Mouse (Mus musculus): ENCODE measurements around the gene Cacna1d. TPM values are rescaled to one million over a fixed set of nuclear protein-coding genes. Genes with fewer than 3 reads are reported as not detected.

The Cacna1d gene
- polyA plus RNA-seq, 1 experiment from 2014 or later: 1.2 TPM

DNA sequence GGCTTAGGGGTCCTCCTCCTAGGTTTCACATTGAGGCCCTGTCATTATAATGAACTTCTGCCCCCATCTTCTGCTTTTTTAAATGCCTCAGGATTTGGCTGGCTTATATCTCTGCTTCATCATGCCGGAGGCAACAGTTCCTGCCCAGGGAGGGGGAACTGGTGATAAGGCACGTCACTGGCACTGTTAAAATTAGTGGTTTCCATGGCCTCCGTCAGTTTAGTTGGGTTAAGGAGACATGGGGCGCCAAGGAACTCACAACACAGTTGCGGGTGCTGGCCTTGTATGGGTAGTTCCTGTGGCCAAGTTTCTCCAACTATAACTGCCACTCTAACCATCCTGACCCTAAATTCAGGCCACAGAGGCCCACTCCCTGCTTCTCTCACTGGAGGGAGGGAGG, 321.8 kb downstream of the Cacna1d start:
- 0 out of 2 replicates have a peak, but pooled peaks cover 6% of the 10 kb centered on the region for H3K4me1 ChIP-seq
- no peak overlapping the region for H3K4me3 ChIP-seq
- H3K36me3 ChIP-seq: no peaks in the 10 kb centered on the region
- no peaks in the 10 kb centered on the region for H3K27me3 ChIP-seq (ENCODE audit: low read depth, poor library complexity, severe bottlenecking)
- H3K9me3 ChIP-seq (replicated peaks): no peaks in the 10 kb centered on the region
- DNase-seq (ENCODE audit: low spot score): no peak
- 80% methylated on average over 5 of the region's 5 CpGs for WGBS
- no peak overlapping the region for H3K27ac ChIP-seq

DNA sequence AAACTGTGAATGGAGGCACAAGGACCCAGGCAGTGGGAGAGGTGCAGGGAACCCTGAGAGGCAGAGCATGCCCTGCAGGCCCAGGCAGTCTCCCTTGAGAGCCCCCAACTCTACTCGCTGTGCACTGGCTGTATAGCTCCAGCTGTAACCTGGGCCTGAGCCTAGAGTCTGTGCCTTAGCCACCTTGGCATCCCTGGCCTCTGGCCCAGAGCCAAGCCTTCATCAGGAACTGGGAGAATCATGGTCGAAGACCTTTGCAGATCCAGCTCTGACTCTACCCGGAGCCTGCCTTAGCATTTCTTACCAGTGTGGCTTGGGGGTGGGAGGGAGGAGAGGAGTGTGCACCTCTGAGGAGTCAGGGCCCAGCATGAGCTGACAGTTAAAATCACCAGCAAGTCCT, 322.4 kb downstream of the Cacna1d start:
- no peak for DNase-seq (ENCODE audit: low spot score)
- H3K4me3 ChIP-seq: no peak overlapping the region
- peak overlapping the region; percentile 12; the same call in 1 of the 2 replicates for H3K27ac ChIP-seq
- H3K9me3 ChIP-seq (replicated peaks): no peaks in the 10 kb centered on the region
- 0 out of 2 replicates have a peak, but pooled peaks cover 6% of the 10 kb centered on the region for H3K4me1 ChIP-seq
- 72% methylated on average over 3 of the region's 3 CpGs for WGBS
- H3K27me3 ChIP-seq (ENCODE audit: low read depth, poor library complexity, severe bottlenecking): no peaks in the 10 kb centered on the region
- H3K36me3 ChIP-seq: no peaks in the 10 kb centered on the region

DNA sequence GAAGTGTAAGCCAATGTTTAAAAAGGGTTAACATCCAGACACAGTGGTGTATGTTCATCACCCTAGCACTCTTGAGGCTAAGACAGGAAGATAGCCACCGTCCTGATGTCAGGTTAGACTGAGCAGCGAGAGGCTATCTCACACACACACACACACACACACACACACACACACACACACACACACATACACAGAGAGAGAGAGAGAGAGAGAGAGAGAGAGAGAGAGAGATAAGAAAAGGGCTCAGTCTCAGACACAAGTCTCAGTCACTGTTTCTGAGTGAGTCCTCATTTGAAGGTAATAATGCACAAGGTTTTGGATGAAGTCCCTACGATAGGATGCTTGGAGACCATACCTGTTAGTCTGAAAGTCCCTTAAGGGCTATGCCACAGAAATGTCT, 322.9 kb downstream of the Cacna1d start:
- WGBS: 89% methylated on average over 3 of the region's 3 CpGs
- Histone ChIP-seq H3K9me3 (replicated peaks) (no peaks in the 10 kb centered on the region), H3K27me3 (ENCODE audit: low read depth, poor library complexity, severe bottlenecking) (no peaks in the 10 kb centered on the region), H3K4me3 (no peak overlapping the region), H3K36me3 (no peaks in the 10 kb centered on the region), H3K27ac (no peak overlapping the region), H3K4me1 (0 out of 2 replicates have a peak, but pooled peaks cover 6% of the 10 kb centered on the region)
- no peak for DNase-seq (ENCODE audit: low spot score)

DNA sequence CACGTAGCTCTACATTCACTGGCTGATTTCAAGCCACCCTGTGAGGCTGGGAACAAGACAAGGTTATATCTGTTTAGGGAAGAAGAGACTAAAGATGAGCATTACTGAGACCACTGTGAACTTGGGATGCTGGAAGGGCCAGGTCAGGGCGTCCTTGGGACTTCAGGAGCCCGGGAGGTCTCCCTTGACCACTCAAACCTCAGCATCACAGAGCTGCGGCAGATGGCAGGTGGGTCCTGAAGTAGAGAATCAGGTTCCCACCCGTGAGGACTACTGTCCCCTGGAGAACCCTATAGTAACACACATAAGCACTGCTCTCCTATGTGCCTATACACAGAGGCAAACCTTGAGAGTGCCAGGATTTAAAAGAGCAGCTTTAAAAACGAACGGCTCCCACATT, 323.6 kb downstream of the Cacna1d start:
- WGBS: 94% methylated on average over 7 of the region's 7 CpGs
- Histone ChIP-seq H3K27ac (no peak overlapping the region), H3K4me3 (no peak overlapping the region), H3K4me1 (0 out of 2 replicates have a peak, but pooled peaks cover 6% of the 10 kb centered on the region), H3K27me3 (ENCODE audit: low read depth, poor library complexity, severe bottlenecking) (no peaks in the 10 kb centered on the region), H3K36me3 (no peaks in the 10 kb centered on the region), H3K9me3 (replicated peaks) (no peaks in the 10 kb centered on the region)
- no peak for DNase-seq (ENCODE audit: low spot score)

DNA sequence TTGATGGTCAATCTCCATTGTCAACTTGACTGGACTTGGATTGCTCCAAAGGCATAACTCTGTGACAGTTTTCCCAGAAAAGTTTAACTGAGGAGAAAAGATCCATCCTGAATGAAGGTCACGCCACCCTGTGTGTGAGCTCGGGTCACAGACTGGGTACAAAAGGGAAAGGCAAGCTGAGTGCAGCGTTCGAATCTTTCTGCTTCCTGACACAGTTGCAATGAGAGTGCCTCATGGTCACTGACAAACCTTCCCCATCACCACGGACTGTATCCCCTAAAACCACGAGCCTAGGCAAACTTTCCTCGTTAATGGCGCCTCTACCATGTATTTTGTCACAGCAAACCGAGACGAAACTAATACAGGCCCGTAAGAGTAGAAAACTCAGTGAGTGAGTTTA, 325.2 kb downstream of the Cacna1d start:
- Histone ChIP-seq H3K27me3 (ENCODE audit: low read depth, poor library complexity, severe bottlenecking) (no peaks in the 10 kb centered on the region), H3K36me3 (no peaks in the 10 kb centered on the region), H3K27ac (no peak overlapping the region), H3K9me3 (replicated peaks) (no peaks in the 10 kb centered on the region), H3K4me3 (no peak overlapping the region), H3K4me1 (0 out of 2 replicates have a peak, but pooled peaks cover 6% of the 10 kb centered on the region)
- WGBS: 96% methylated on average over 11 of the region's 11 CpGs
- peak; percentile 11 for DNase-seq (ENCODE audit: low spot score)

DNA sequence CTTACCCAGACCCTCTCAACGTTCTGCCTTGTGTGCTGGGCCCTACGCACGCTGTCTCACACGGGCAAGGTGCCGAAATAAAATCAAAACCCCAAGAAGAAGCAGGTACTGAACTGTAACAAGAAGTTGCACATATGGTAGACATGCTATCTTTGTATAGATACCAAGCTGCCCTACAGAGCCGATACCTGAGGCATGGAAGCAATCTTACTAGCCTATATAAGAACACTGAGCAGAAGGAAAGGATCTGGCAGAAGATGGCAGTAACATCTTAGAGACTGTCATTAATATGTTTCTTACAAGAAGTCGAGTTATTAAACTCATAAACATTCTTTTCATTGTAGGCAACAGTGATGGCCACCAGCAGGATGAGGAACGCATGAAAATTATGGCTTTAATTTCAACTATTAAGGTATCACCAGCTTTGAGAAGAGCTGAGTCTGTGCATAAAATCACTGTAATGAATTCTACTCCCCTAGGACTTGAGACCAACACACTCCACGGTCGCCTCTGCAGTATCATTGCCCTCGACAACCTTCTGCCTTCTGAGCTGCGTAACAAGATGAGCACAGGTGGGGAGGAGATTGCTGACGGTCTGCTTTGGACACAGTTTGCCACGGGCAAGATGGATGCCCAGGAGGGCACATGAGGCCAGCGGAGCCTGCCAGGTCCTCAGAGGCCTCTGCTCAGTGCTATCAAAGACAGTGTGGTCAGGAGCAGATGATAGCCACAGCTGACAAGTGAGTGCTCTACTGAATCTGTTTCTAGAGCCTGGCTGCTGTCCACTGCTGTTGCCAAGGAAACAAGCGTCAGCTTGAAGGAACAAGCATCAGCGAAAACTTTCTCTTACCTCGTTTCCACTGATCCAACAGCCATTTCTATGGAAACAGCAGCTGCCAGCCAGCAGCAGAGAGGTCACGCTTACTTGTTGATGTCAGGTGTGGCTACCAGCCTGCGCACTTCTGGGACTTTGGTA, 327.2 kb downstream of the Cacna1d start:
- H3K27ac ChIP-seq: no peak overlapping the region
- H3K36me3 ChIP-seq: no peaks in the 10 kb centered on the region
- H3K27me3 ChIP-seq (ENCODE audit: low read depth, poor library complexity, severe bottlenecking): no peaks in the 10 kb centered on the region
- H3K9me3 ChIP-seq (replicated peaks): no peaks in the 10 kb centered on the region
- 0 out of 2 replicates have a peak, but pooled peaks cover 2% of the 10 kb centered on the region for H3K4me1 ChIP-seq
- whole genome bisulfite sequencing: 87% methylated on average over 20 of the region's 20 CpGs
- DNase-seq (ENCODE audit: low spot score): no peak
- H3K4me3 ChIP-seq: no peak overlapping the region

DNA sequence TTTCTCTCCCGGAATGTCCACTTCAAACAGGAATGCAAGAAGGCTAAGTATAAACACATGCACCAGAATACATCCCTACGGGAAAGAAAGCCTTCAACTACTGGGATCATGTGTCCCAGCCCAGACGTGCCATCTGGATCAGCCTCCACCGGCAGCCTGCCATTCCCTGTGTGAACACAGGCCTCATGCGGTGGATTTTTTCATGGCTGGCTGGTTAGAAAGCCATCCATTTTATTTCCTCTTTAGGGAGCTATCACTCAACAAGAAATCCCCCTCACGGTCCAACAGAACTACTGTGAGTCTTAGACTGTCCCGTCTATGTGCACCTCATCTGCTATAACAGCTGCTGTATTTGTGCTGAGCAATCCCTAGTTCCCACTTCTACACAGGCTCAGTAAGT, 343.5 kb downstream of the Cacna1d start:
- H3K36me3 ChIP-seq: no peaks in the 10 kb centered on the region
- no peak overlapping the region for H3K4me3 ChIP-seq
- WGBS: 59% methylated on average over 7 of the region's 7 CpGs
- no peak for DNase-seq (ENCODE audit: low spot score)
- H3K4me1 ChIP-seq: no peaks in the 10 kb centered on the region
- H3K9me3 ChIP-seq (replicated peaks): no peaks in the 10 kb centered on the region
- H3K27ac ChIP-seq: no peak overlapping the region
- H3K27me3 ChIP-seq (ENCODE audit: low read depth, poor library complexity, severe bottlenecking): peaks cover 34% of the 10 kb centered on the region

DNA sequence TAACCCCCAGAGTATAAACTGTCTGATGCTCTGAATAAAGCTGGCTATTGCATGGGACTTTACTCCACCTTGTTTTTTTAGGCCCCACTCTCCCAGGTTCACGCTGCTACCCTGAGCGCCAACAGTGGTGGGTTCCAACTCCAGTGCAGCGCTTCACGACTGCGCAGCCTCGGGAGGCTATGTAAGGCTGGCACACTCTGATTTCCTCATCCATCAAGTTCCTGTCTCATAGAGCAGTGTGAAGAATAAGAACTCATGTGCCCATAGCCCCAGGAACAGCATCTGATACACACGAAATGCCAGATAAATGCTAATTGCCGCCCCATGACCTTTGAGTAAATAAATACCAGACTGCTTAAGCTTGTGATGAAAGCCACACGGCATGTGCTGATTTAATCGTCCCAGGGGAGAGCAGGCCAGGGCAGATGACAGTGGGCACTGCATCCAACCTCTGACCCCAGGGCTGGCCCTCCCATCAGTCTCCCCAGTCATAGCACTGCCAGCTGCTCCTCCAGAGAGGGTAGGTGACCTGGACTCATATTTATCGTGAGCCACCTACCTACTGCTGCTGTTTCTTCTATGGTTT, 352.8 kb downstream of the Cacna1d start:
- Histone ChIP-seq H3K27ac (no peak overlapping the region), H3K4me1 (peaks cover 10% of the 10 kb centered on the region), H3K36me3 (no peaks in the 10 kb centered on the region), H3K9me3 (replicated peaks) (no peaks in the 10 kb centered on the region), H3K4me3 (no peak overlapping the region), H3K27me3 (ENCODE audit: low read depth, poor library complexity, severe bottlenecking) (peaks cover 86% of the 10 kb centered on the region)
- WGBS: 24% methylated on average over 11 of the region's 11 CpGs
- DNase-seq (ENCODE audit: low spot score): peak; percentile 53

DNA sequence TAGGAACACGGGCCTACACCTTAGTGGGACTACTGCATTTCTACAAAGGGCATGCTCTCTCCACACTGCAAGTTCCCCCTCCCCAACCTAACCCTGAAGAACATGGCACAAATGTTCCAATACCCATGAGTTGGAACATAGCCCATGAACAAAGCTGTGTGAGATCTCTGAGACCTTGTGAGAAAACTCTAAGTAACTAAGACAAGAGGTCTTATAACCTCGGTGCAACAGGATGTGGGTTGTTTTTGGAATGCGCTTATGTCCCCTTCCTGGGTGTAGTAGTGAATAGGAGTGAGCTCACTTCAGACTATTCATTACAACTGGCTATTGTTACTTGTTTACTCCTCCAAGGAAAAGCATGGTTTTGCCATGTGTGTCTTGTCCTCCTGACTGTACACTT, 353.3 kb downstream of the Cacna1d start:
- H3K27ac ChIP-seq: no peak overlapping the region
- DNase-seq (ENCODE audit: low spot score): no peak
- no peak overlapping the region for H3K4me3 ChIP-seq
- H3K27me3 ChIP-seq (ENCODE audit: low read depth, poor library complexity, severe bottlenecking): peaks cover 86% of the 10 kb centered on the region
- no peaks in the 10 kb centered on the region for H3K36me3 ChIP-seq
- no peaks in the 10 kb centered on the region for H3K9me3 ChIP-seq (replicated peaks)
- WGBS: 80% methylated on average over 3 of the region's 3 CpGs
- peaks cover 10% of the 10 kb centered on the region for H3K4me1 ChIP-seq

DNA sequence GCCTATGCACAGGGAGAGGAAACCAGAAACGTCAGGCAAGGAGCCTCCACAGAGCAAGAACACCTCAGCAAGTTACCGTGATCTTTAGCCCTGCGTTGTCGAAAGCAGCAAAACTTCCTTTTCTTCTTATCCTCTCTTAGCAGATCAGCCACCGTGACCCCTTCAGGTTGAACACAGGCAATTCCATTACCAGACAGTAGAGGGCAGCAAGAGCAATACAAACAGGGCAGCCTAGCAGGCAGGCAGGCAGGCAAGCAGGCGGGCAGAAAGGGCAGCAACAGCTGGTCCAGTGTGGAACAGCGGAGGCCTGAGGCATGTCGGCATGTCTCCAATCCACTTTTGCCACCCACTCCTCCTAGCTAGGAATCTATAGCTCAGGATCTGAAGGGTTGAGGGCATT, 354.3 kb downstream of the Cacna1d start:
- H3K4me3 ChIP-seq: no peak overlapping the region
- peaks cover 10% of the 10 kb centered on the region for H3K4me1 ChIP-seq
- H3K27me3 ChIP-seq (ENCODE audit: low read depth, poor library complexity, severe bottlenecking): peaks cover 86% of the 10 kb centered on the region
- H3K27ac ChIP-seq: no peak overlapping the region
- WGBS: 13% methylated on average over 8 of the region's 8 CpGs
- H3K36me3 ChIP-seq: no peaks in the 10 kb centered on the region
- DNase-seq (ENCODE audit: low spot score): peak; percentile 83
- no peaks in the 10 kb centered on the region for H3K9me3 ChIP-seq (replicated peaks)

DNA sequence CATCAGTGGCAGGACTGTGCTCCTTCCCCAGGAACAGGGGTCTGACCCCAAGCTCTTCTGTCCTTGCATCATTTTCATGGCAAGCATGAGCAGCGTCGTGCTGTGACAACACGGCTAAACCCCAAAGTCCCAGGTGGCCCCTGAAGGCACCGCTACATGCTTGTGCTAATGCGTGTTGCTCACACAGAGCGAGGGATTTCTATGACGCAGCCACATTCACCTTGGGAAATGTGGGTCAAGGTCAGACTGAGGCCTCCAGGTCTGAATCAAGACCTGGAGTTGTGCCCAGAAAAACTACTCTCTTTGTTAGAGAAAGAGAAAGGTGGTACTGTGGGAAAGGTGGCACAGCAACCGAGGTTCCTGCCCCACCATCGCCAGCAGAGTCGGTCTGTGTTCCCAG, 355.9 kb downstream of the Cacna1d start:
- WGBS: 93% methylated on average over 10 of the region's 10 CpGs
- H3K36me3 ChIP-seq: no peaks in the 10 kb centered on the region
- no peak overlapping the region for H3K4me3 ChIP-seq
- H3K27ac ChIP-seq: no peak overlapping the region
- DNase-seq (ENCODE audit: low spot score): no peak
- H3K27me3 ChIP-seq (ENCODE audit: low read depth, poor library complexity, severe bottlenecking): peaks cover 76% of the 10 kb centered on the region
- peaks cover 10% of the 10 kb centered on the region for H3K4me1 ChIP-seq
- H3K9me3 ChIP-seq (replicated peaks): no peaks in the 10 kb centered on the region

DNA sequence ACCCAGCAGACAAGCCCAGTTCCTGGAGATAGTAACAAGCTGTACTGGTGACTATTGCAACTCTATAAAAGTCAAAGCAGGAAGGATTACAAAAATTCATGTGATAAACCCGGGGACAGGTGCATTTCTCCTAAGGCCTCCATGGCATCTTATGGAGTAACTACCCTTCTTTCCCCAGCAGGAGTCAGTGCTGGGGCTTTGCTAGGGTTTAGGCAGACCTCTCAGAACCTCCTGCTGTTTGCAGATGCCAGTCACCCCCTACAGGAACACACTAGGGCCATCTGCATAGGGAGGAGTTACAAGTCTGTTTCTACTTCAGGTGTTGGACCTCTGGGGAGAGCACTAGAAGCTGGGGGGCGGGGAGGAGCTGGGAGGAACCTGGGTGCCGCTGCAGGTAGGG, 357.6 kb downstream of the Cacna1d start:
- H3K9me3 ChIP-seq (replicated peaks): no peaks in the 10 kb centered on the region
- 37% methylated on average over 3 of the region's 3 CpGs for WGBS
- H3K27ac ChIP-seq: no peak overlapping the region
- DNase-seq (ENCODE audit: low spot score): no peak
- H3K27me3 ChIP-seq (ENCODE audit: low read depth, poor library complexity, severe bottlenecking): peaks cover 74% of the 10 kb centered on the region
- H3K36me3 ChIP-seq: no peaks in the 10 kb centered on the region
- H3K4me3 ChIP-seq: no peak overlapping the region
- peaks cover 9% of the 10 kb centered on the region for H3K4me1 ChIP-seq

DNA sequence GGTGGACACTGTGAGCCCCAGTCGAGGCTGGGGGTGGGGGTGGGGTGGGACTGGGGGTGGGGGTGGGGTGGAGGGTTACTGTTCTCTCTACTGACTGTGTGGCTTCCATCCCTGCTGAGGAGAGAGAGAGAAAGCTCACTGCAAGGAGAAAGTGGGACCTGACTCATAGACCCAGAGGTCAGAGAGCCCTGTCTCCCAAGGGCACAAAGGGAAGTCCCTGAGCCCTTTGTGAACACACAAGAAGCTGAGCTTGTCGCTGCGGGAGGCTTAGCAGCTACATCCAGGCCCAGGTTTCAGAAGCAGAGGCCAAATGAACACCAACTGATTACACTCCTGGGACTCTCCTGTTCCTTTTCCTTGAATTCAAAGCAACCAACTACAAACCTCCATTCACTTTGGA, 360.0 kb downstream of the Cacna1d start:
- H3K4me1 ChIP-seq: no peaks in the 10 kb centered on the region
- peaks cover 58% of the 10 kb centered on the region for H3K27me3 ChIP-seq (ENCODE audit: low read depth, poor library complexity, severe bottlenecking)
- H3K36me3 ChIP-seq: no peaks in the 10 kb centered on the region
- H3K4me3 ChIP-seq: no peak overlapping the region
- DNase-seq (ENCODE audit: low spot score): no peak
- no peak overlapping the region for H3K27ac ChIP-seq
- H3K9me3 ChIP-seq (replicated peaks): no peaks in the 10 kb centered on the region
- 29% methylated on average over 3 of the region's 3 CpGs for WGBS
